Mouse (Mus musculus) leukemia stem cell, adult 10-12 weeks (primary cell): Measurements from ENCODE around the gene Gigyf2. TPM values are rescaled to one million over a fixed set of nuclear protein-coding genes. Genes with fewer than 3 reads are reported as not detected.

Experiments used
- polyA plus RNA-seq: library from polyadenylated mRNA; stranded (reverse); fragments of >175 nt; gene quantifications from 2 replicates; pipeline ENCODE4 v1.2.3, GENCODE M21; 2012; ENCODE audit warnings: low replicate concordance

Gene Gigyf2
- polyA plus RNA-seq, result 7.8 and 11.5 TPM in 2 replicates

GRCm38 (mm10) chr1:87326742-87327163, at the start of gene Gigyf2:
TSS of gene Gigyf2 (plus strand) at chr1:87326998.

GRCm38 (mm10) chr1:87394594-87394993, 67.8 kb downstream of the Gigyf2 start, which contains the start of gene Kcnj13:
TSS of gene Kcnj13 (minus strand) at chr1:87394729.

DNA sequence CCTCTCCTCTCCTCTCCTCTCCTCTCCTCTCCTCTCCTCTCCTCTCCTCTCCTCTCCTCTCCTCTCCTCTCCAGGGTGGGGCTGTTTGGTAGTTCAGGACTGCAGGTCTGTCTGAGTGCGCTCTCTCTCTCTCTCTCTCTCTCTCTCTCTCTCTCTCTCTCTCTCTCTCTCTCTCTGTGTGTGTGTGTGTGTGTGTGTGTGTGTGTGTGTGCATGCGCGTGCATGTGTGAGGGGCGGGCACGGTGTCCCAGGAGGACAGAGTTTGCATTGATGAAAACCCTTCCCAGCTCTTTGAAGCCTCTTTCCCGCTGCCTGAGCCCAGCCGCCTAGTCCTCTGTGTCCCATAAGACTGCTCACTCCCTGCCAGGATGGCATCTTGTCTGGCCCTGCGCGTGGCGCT, 143.2 kb downstream of the Gigyf2 start, which contains the start of gene Snorc:
Gene Snorc (plus strand): TSS at position 301 of the 400 bp plus-strand sequence.

Other genes with a start within 250 kb of the Gigyf2 start
- not detected in 2 replicates for gene Alppl2, start 237.1 kb upstream of the Gigyf2 start, polyA plus RNA-seq
- gene Alpi, start 225.4 kb upstream of the Gigyf2 start, polyA plus RNA-seq, result not detected in 2 replicates
- gene Akp3, start 202.0 kb upstream of the Gigyf2 start, polyA plus RNA-seq, result 0.15 TPM in 1 of 2 replicates, not detected in the other
- gene Ecel1, start 170.5 kb upstream of the Gigyf2 start, polyA plus RNA-seq, result 0.08 TPM in 1 of 2 replicates, not detected in the other
- gene Prss56, start 143.7 kb upstream of the Gigyf2 start, polyA plus RNA-seq, result not detected in 2 replicates
- not detected in 2 replicates for gene Chrnd, start 136.4 kb upstream of the Gigyf2 start, polyA plus RNA-seq
- not detected in 2 replicates for gene Chrng, start 122.3 kb upstream of the Gigyf2 start, polyA plus RNA-seq
- gene Eif4e2, start 113.1 kb upstream of the Gigyf2 start, polyA plus RNA-seq, result 18.5 and 23.0 TPM in 2 replicates
- 0.64 and 1.2 TPM in 2 replicates for gene Efhd1, start 62.6 kb upstream of the Gigyf2 start, polyA plus RNA-seq
- gene Kcnj13, start 67.7 kb downstream of the Gigyf2 start, polyA plus RNA-seq, result not detected in 2 replicates
- gene Snorc, start 143.3 kb downstream of the Gigyf2 start, polyA plus RNA-seq, result not detected in 2 replicates
- not detected in 2 replicates for gene Neu2, start 182.9 kb downstream of the Gigyf2 start, polyA plus RNA-seq
- not detected in 2 replicates for gene Ngef, start 246.9 kb downstream of the Gigyf2 start, polyA plus RNA-seq